Mouse (Mus musculus) bone marrow, adult 2 months (tissue): ENCODE data around the gene Dsn1.

Experiments used
- CTCF ChIP-seq: fragments of 200-500 bp; IDR thresholded peaks from 2 replicates; pipeline ENCODE4 v1.5.1; 2011; ENCODE audit warnings: low read length, control low read depth; ENCODE audit not compliant: control insufficient read depth, insufficient read depth
- POLR2A ChIP-seq: fragments of 200-500 bp; IDR thresholded peaks from 2 replicates; pipeline ENCODE4 v1.6.1; 2011; ENCODE audit warnings: low read depth, mild to moderate bottlenecking, control low read depth, low read length, borderline replicate concordance; ENCODE audit not compliant: control insufficient read depth

GRCm38 (mm10) chr2:156956306-156956705 is 50.6 kb downstream of the Dsn1 start:
- no peak for TF ChIP-seq CTCF
- no peak for TF ChIP-seq POLR2A
